Mouse (Mus musculus) megakaryocyte, adult 5-6 weeks (primary cell): ENCODE results near the gene BC024978. TPM values are rescaled to one million over a fixed set of nuclear protein-coding genes. Genes with fewer than 3 reads are reported as not detected.
"Not testable (repeated sequence)": the region's sequence is repeated elsewhere in the genome, so short reads cannot be mapped to it uniquely, and the experiment has no call there.

ENCODE experiments used
- ATAC-seq: 2 replicates; pipeline ENCODE4 v1.8.0; 2016; ENCODE audit warnings: mild to moderate bottlenecking, inconsistent platforms; ENCODE audit not compliant: poor library complexity, severe bottlenecking
- total RNA-seq, 2 experiments: library from RNA; stranded (forward) in 1 of 2; stranded (reverse) in 1 of 2; fragments of 153-499, 151-499 nt in 1 of 2; fragments of 221-1000, 200-1000 nt in 1 of 2; gene quantifications; 2 replicates each; pipeline versions ENCODE4 v1.2.3 to v1.2.4; 2015 to 2017

Gene BC024978
- total RNA-seq, 2 experiments from 2014 or later: 0.51 to 4.0 TPM

DNA sequence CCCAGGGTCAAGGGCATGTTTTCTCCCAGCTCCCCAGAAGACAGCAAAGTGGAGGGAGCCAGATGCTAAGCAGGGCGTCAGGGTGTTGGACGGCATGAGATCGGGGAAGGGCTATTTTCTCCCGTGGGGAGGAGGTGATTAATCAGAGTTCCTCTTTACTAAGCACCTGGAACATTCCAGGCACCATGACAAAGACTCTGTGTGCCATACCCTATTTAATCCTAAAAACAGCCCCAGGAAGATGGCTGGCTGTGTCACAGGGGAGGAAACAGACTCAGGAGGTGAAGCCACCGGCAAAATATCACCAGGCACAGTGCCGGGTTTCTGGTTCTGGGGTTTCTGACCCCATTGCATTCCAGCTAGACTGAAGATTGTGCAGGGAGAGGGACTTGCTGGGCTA is 26.4 kb downstream of the BC024978 start:
- ATAC-seq: no peak

- no peak for ATAC-seq
Observed at GRCm38 (mm10) chr7:27222538-27222937, 27.0 kb downstream of the BC024978 start.

GRCm38 (mm10) chr7:27224877-27225575 is 29.4 kb downstream of the BC024978 start:
- no peak for ATAC-seq

- ATAC-seq: no peak
Observed at GRCm38 (mm10) chr7:27227276-27227675, 31.7 kb downstream of the BC024978 start.

DNA sequence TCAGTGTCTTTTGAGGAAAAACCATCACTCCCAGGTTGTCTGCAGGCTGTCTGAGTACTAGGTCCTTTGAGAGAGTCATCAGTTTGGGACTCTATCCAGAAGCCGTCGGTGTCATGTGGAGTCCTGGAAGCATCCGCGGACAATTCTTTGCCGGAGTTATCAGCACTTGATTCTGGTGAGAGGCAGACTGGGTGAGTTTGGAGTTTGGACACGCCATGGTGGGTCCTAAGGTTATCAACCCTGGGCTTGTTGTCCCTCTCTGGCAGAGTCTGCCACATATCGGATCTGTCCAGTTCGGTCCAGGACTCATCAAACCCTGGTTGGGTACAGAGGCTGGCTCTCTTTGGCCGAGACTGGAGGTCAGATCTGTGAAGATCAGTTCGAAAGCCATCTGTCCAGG is 32.1 kb downstream of the BC024978 start:
- no peak for ATAC-seq

DNA sequence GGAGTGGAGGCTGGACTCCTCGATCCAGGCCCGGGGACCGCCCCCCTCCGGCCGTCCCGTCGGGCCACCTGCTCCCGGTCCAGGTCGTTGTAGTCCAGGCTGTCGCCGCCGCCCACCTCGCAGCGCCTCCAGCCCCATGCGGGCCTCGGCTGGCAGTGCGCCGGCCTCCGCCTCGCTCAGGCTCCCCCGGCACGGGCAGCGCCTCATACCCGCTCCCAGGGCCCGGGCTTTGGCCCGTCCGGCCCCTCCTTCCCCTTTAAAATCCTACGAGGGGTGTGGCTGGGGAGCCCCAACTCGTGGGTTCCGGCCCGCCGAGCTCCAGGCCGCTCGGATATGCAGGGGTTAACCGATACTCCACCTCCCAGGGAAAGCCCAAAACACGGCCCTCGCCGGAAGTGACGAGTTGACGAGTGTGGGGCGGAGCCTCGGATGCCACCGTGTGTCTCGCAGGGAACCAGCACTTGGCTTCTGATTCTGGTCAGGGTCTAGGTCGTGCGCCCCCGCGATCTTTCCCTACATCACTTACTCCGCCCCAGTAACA is 32.8 kb downstream of the BC024978 start, which contains the start of gene Itpkc:
TSS of gene Itpkc (minus strand) at position 381 of the 541 bp plus-strand sequence.
- ATAC-seq: peak; percentile 86

DNA sequence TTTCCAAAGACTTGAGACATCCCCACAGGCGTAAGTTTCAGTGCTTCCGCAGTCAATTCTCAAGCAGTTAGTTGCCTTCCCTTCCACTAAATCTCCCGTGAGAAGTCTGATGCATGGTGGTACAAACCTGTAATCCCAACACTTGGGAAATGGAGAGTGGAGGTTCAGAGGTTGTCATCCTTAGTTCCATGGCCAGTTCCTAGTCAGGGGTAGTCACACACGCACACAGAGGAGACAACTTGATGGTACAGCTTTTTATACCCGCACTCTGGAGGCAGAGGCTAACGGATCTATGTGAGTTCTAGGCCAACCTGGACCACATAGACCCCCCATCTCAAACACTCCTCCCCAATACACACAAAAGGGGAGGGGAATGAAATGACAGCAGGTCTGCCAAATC is 33.3 kb downstream of the BC024978 start:
- peak; percentile 9 for ATAC-seq

DNA sequence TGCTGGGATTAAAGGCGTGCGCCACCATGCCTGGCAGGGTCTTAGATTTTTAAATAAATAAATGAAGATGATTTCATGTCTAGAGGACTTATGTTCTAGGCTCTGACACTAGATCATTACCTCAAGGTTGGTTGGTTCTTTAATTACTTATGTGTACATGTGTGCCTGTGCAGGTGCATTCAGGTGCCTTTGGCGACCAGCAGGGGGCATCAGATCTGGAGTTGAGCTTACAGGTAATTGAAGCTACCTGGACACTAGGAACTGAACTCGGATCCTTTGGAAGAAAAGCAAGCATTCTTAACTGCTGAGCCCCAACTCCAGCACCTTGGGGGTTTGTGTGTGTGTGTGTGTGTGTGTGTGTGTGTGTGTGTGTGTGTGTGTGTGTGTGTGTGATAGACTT is 35.2 kb downstream of the BC024978 start:
- no peak for ATAC-seq

DNA sequence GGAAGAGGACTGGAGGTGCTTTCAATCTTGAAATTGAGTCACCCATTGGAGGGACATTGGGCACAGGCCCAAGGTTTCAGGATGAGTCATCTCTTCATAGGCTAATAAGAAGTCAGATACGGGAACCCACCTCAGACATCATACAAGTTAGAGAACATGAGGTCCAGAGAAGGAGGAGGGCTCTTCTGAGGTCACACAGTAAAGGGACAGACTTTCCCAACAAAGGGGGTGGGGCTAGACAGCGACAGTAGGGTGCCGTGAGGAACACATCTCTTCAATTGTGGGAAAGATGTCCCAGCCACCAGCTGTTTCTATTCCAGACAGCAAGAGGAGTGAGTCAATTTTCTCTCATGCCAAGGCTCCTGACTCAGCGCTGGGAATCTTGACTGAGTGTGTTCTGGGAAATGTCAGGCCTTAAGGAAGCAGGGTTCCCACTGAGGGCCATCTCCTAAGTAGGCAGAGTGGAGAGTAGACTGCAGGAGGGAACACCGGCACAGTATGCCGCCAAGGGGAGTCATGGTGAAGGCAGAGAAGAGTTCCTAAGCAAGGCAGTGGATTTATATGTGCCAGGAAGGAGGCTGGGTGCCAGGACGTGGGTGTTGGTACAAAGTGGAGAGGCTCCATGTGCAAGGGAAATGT is 36.2 kb downstream of the BC024978 start:
- no peak for ATAC-seq

DNA sequence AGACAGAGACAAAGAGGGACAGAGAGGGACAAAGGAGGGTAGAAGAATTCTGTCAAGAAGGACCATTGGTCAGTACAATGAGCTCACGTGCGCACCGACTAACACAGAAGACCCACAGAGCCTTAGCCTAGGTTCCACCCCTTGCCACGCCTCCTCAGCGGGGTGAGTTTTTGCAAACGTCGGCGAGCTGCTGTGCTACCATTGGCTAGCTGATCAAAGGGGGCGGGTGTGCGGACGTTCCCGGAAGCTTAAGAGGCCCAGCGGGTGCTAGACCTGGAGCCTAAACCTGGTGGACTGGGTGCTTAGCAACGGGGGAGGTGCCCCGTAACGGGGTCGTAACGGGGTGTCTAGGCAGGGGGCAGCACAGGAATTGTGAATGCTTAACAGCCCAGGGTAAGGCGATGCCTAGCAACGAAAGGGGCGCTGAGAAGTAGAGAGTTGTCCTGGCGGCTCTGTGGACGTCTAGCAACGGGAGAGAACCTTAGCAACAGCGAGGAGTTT is 37.2 kb downstream of the BC024978 start, which contains the start of gene Coq8b:
TSS of gene Coq8b (plus strand) at position 243 of the 501 bp plus-strand sequence.
- peak; percentile 89 for ATAC-seq

DNA sequence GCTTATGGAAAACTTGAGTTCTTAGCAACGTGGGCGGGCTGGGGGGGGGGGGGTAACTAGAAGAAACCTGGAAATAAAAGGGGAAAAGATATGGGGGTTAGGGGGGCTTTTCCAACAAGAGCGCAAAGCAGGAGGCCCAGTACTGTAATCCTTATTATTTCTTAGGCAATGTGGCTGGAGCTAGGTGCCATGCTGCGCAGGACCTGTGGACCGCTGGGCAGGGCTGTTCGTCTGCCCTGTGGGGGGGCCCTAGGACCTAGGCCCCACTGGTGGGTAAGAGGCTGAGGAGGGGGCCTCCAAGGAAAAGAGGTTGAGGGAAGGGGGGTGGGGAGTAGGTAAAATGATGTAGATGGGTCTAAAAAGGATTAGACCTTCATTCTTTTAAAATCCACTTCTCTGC is 37.7 kb downstream of the BC024978 start:
- ATAC-seq: no peak

DNA sequence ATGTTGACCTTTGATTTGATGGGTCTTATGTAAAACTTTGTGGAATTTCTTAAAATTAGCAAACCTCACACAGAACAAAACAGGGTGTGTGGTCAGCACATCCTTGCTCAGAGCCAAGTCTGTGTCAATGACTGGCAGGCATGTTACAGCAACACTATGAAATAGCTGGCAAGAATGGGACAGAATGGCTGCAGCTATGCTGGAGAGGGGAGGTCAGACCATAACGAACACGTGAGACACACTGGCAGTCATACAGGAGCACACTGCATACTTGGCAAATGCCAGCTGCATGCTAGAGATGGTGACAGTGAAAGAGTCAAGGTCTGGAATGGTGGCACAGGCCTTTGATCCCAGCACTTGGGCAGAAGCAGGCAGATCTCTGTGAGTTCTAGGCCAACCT is 40.1 kb downstream of the BC024978 start:
- ATAC-seq: no peak

- ATAC-seq: no peak
Observed at GRCm38 (mm10) chr7:27237527-27237926, 41.9 kb downstream of the BC024978 start.

DNA sequence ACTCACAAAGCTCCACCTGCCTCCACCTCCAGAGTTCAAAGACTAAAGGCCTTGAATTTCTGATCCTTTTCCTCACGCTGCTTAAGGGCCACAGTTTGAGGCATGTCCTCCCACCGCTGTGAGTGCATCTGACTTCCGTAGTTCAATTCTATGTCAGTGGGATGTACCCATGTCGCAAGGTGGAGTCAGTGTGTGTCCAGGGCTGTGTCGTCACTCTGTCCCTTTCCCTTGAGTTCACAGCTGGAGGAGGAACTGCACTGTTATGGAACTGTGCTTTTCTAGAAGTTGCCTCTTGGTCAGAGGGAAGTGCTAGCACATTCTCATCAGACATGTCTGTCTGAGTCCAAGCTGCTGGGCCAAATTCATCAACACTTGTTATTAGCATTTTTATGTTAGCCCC is 43.0 kb downstream of the BC024978 start:
- ATAC-seq: peak; percentile 98

DNA sequence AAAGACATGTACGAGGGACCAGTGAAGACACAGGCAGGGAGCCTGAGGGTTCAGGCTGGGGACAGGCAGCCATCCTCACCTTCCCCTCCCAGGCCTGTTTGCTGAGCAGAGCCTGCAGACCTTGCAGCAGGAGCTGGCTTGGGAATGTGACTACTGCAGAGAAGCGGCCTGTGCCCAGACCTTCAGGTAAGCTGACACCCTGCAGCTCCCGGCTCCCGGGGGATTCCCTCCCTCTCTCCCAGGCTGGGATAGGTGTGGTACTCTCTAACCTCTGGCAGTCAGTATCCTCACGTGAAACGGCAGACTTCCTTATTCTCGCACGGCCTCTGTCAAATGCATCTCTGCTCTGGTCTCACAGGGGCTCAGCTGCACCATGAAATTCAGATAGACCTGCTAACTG is 47.6 kb downstream of the BC024978 start:
- ATAC-seq: no peak

- ATAC-seq: not testable (repeated sequence)
Observed at GRCm38 (mm10) chr7:27244088-27244487, 48.5 kb downstream of the BC024978 start.

- ATAC-seq: peak; percentile 61; the same call in 1 of the 2 replicates
Observed at GRCm38 (mm10) chr7:27249146-27249545, 53.6 kb downstream of the BC024978 start.

GRCm38 (mm10) chr7:27249928-27250327 is 54.3 kb downstream of the BC024978 start:
- ATAC-seq: no peak

- ATAC-seq: peak; percentile 90
Observed at GRCm38 (mm10) chr7:27251946-27252345, 56.4 kb downstream of the BC024978 start.

- no peak for ATAC-seq
Observed at GRCm38 (mm10) chr7:27255721-27256120, 60.1 kb downstream of the BC024978 start.

- no peak for ATAC-seq
Observed at GRCm38 (mm10) chr7:27257046-27257851, 61.7 kb downstream of the BC024978 start.
